Mouse (Mus musculus) bone marrow macrophage, adult 2 months (primary cell): ENCODE results near the gene Pet117.

Experiments
- CTCF ChIP-seq: IDR thresholded peaks from 2 replicates; pipeline ENCODE4 v1.5.1; 2012; ENCODE audit warnings: low read depth, mild to moderate bottlenecking, low read length, moderate library complexity
- POLR2A ChIP-seq: IDR thresholded peaks from 2 replicates; pipeline ENCODE4 v1.6.1; 2012; ENCODE audit warnings: mild to moderate bottlenecking, low read depth, low read length, borderline replicate concordance

DNA sequence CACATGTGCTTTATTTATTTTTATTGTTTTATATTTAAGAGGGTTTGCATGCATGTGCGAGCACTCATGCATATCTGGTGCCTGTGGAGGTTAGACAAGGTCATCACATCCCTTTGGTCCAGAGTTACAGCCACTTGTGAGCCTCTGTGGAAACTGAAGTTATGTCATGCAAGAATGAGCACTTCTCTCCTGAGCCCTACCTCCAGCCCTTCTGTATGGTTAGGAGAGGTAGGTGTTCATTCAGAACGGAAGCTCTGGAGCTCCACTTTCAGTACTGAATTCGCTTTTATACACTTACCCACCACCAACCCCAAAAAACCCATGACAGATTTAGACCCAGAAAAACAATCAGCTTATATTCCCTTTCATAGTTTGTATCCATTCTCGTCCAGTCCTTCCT, 2.8 kb downstream of the Pet117 start:
- no peak for TF ChIP-seq CTCF
- TF ChIP-seq POLR2A = no peak
